In genomic region chr12:32203695-32204094, GRCm38 (mm10) we compare ENCODE assay signal across 29 mouse cellular contexts. TPM values are rescaled to one million over a fixed set of nuclear protein-coding genes. Genes with fewer than 3 reads are reported as not detected.
A peak's percentile ranks its signal among the peaks of the same experiment; 100 is the strongest.
DNase-seq lines count a peak whose midpoint lies in the region; ATAC-seq lines count a peak whose summit lies in the region.
"Had no signal": no experiment of that assay in that cellular context is flagged by ENCODE, and none has a peak within 500 bp of the region (broad histone marks: within the 10 kb centered on the region; RNA-seq: fewer than 3 reads in every experiment).

No protein-coding gene starts in this region.

- H3K4me2 ChIP-seq in kidney, embryonic 15.5 days = peak overlapping the region; percentile 24; the same call in 1 of the 2 replicates
- H3K4me2 ChIP-seq: embryonic facial prominence, embryonic 13.5 days; forebrain, embryonic 12.5 days; heart, embryonic 12.5 days; lung, embryonic 14.5 days; neural tube, embryonic 13.5 days had no signal

- H3K4me3 ChIP-seq in kidney, embryonic 15.5 days (replicated peaks) = no peak overlapping the region
- H3K4me3 ChIP-seq: embryonic facial prominence, embryonic 13.5 days; erythroblast, embryonic 14.5 days; forebrain, embryonic 12.5 days; heart, embryonic 12.5 days; megakaryocyte, embryonic 14.5 days; neural tube, embryonic 13.5 days had no signal

- no peaks in the 10 kb centered on the region for H3K27me3 ChIP-seq in kidney, embryonic 15.5 days
- H3K27me3 ChIP-seq: embryonic facial prominence, embryonic 13.5 days; forebrain, embryonic 12.5 days; heart, embryonic 12.5 days; megakaryocyte, embryonic 14.5 days; neural tube, embryonic 13.5 days had no signal

- no peak for DNase-seq in kidney, adult 11 months
- peak; percentile 87 for DNase-seq in A20 (ENCODE audit: low read depth, low spot score)
- no peak for DNase-seq in adrenal gland, adult 8-10 months
- DNase-seq in gastrocnemius, postnatal 10 days = no peak
- DNase-seq: adrenal gland, adult 2 months; cerebellum, adult 8-10 months; cerebellum, postnatal 36 days; embryo, embryonic 11 days; gastrocnemius, postnatal 14 days; heart, adult 18-20 months; heart, postnatal 14 days; kidney, adult 8-10 months; kidney, postnatal 25 days; lung, embryonic 14.5 days; lung, postnatal 36 days; midbrain, embryonic 14.5 days; right cerebral cortex, adult 18-20 months; right cerebral cortex, postnatal 4 days; thymus, postnatal 14 days had no signal

- H3K9ac ChIP-seq in kidney, embryonic 15.5 days = no peak overlapping the region
- H3K9ac ChIP-seq: embryonic facial prominence, embryonic 13.5 days; forebrain, embryonic 12.5 days; heart, embryonic 12.5 days; liver, embryonic 14.5 days; lung, embryonic 14.5 days; neural tube, embryonic 13.5 days had no signal

- H3K9me3 ChIP-seq in kidney, embryonic 15.5 days (replicated peaks) = no peaks in the 10 kb centered on the region
- H3K9me3 ChIP-seq: embryonic facial prominence, embryonic 13.5 days; forebrain, embryonic 12.5 days; heart, embryonic 12.5 days; neural tube, embryonic 13.5 days had no signal

- no peaks in the 10 kb centered on the region for H3K36me3 ChIP-seq in kidney, embryonic 15.5 days
- H3K36me3 ChIP-seq: embryonic facial prominence, embryonic 13.5 days; forebrain, embryonic 12.5 days; heart, embryonic 12.5 days; neural tube, embryonic 13.5 days had no signal

- no peak overlapping the region for H3K27ac ChIP-seq in kidney, embryonic 15.5 days
- H3K27ac ChIP-seq: embryonic facial prominence, embryonic 13.5 days; forebrain, embryonic 12.5 days; liver, embryonic 14.5 days; neural tube, embryonic 13.5 days had no signal

- ATAC-seq in kidney, embryonic 15.5 days (replicated peaks; ENCODE audit: low FRiP score) = no peak
- peak; percentile 76 for ATAC-seq in CD4-positive, CD25-positive, alpha-beta regulatory T cell, adult 4 months
- ATAC-seq in inflammation-experienced regulatory T-cells, adult 6 months = peak; percentile 83

- WGBS in kidney, embryonic 15.5 days = 35% methylated on average over 8 of the region's 8 CpGs

- H3K4me1 ChIP-seq in kidney, embryonic 15.5 days = peaks cover 11% of the 10 kb centered on the region
- H3K4me1 ChIP-seq: neural tube, embryonic 13.5 days had no signal

RNA-seq across cellular contexts. Expression of gene Pik3cg, which starts 4.8 kb away (rescaled TPM):
- 2.2 and 2.8 TPM in 2 replicates for polyA plus RNA-seq in kidney, embryonic 15.5 days (2015; fragmentation: Nextera tagmentation; extraction: Ambion mirVana)
- 10 to 100 TPM; 18.7 to 33.8 TPM for polyA plus RNA-seq in CD4-positive, CD25-positive, alpha-beta regulatory T cell, adult 4 months (2017; shearing (Covaris generic))
- polyA plus RNA-seq in inflammation-experienced regulatory T-cells, adult 6 months (2017; shearing (Covaris generic)) = 10 to 100 TPM; 22.5 to 29.8 (median 27.2) TPM
- total RNA-seq in adrenal gland, adult 8-10 months (2022) = 1 to 10 TPM; 1.9 to 3.9 (median 3.0) TPM
- 1 to 10 TPM; 2.0 to 3.6 TPM for total RNA-seq in gastrocnemius, postnatal 10 days (2021)
